Mouse (Mus musculus): ENCODE results near the gene Tnrc18.

Tnrc18 gene

DNA sequence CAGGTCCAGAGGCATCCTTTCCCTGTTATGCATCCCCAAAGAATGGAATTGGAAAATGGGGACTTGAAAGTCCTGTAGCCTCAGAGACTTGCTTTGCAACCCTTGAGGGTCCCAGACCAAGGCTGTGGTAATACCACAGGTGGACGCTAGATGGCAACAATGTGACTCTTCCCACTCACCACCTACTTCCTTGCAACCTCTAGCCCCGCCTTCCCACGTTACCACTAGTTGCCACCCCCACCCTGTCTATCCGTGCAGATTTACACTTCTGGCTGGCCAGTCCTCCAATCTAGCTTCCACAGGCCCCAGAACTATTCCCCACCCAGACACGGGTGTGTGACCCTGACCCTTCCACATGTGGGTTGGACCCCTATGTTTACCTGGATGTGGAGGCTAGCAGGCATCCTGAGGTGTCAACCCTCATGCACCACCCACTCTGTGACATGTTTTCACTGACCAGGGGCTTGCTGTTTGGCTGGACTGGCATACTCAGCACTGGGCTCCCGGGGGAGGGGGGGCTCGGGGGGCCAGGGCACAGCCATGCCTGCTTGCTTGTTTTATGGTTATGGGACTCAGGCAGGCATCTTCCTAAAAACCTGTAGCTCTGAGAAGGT is 93.8 kb downstream of the Tnrc18 start:
- DNase-seq (ENCODE audit: low read depth) = peak; percentile 85

GRCm38 (mm10) chr5:142719897-142720296 is 97.6 kb downstream of the Tnrc18 start:
- DNase-seq (ENCODE audit: low read depth) = no peak

DNA sequence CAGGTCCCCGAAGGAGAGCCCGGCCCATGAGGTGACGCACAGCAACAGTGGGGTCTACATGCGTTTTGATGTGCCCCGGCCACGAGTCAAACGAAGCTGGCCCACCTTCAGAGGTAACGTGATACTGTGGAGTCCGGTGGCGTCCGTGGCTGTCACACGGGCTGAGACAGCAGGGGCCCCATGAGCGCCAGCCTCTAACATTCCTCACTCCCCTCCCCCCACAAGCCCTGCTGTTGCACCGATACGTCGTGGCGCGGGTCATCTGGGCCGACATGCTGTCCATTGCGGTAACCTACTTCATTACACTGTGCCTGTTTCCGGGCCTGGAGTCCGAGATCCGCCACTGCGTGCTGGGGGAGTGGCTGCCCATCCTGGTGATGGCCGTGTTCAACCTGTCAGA is 99.0 kb downstream of the Tnrc18 start:
- DNase-seq (ENCODE audit: low read depth) = no peak

- DNase-seq (ENCODE audit: low read depth) = peak; percentile 82
Observed at GRCm38 (mm10) chr5:142718037-142718436, 99.4 kb downstream of the Tnrc18 start.

DNA sequence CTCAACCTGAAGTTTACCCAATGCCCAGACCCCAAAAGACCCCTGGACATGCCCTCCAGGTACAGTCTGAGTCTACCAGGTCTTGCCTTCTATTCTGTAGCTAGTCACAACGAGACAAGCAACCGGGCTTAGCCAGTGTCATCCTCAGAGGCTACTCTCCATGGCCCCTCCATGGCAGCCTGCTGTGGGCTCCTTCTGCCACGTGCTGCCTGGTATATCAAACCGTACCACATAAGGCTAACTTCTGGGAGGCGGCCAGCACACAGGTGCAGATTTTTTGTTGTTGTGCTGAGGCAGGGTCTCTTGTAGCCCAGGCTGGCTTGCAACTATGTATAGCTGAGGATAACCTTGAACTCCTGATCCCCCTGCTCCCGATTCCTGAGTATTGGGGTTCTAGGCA is 101.4 kb downstream of the Tnrc18 start:
- no peak for DNase-seq (ENCODE audit: low read depth)

GRCm38 (mm10) chr5:142715059-142715458 is 102.4 kb downstream of the Tnrc18 start:
- no peak for DNase-seq (ENCODE audit: low read depth)

DNA sequence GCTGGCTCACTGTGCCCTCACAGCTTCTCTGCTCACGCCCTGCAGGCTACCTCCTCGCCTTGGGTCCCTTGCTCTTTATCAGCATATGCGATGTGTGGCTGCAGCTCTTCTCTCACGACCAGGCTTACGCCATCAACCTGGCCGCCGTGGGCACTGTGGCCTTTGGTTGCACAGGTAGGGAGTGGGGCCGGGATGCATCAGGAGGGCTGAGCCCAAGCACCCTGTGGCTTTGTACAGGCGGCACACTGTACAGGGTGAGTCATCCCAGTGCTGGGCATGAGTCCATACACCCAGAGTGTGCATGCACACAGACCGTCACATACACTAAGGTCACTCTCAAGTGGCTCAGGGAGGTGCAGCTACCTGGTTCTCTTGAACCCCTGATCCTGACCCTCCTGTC is 103.5 kb downstream of the Tnrc18 start:
- DNase-seq (ENCODE audit: low read depth) = peak; percentile 55

DNA sequence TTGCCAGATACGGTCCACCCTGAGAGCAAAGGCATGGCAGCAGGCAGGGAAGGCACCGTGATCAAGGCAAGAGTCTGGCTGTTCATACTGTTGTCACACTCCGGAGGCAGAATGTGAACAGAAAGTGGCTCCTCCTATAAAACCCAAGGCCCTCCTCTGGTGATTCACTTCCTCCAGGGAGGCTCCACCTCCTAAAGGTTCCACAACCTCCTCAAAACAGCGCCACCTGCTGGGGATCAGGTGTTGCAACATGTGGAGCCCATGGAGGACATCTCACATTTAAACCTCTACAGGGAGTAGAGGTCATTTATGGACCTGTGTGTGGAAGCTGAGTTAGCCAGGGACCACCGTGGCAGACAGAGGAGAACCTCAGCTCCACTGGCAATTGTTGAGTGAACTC is 105.1 kb downstream of the Tnrc18 start:
- peak; percentile 32 for DNase-seq (ENCODE audit: low read depth)

DNA sequence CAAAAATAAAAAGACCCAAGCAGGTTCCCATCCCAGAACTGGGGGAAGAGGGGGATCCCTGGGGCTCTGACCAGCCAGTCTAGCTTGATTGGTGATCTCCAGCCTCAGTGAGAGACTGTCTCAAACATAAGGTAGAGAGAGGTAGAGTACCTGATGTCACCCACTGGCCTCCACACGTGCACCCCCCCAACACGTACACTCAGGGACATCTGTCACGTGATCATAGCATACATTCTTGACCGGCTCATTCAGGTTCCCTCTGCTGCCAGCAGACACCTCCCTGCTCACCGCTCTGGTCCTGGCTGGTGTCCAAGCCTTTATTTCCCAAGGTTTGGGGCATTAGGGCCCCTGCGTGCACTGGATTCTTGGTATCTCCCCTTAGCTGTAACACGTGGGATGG is 108.0 kb downstream of the Tnrc18 start:
- no peak for DNase-seq (ENCODE audit: low read depth)

GRCm38 (mm10) chr5:142707709-142708108 is 109.8 kb downstream of the Tnrc18 start:
- DNase-seq (ENCODE audit: low read depth) = no peak

GRCm38 (mm10) chr5:142703569-142703968 is 113.9 kb downstream of the Tnrc18 start:
- no peak for DNase-seq (ENCODE audit: low read depth)

- DNase-seq (ENCODE audit: low read depth) = no peak
Observed at GRCm38 (mm10) chr5:142702511-142703138, 114.8 kb downstream of the Tnrc18 start.

DNA sequence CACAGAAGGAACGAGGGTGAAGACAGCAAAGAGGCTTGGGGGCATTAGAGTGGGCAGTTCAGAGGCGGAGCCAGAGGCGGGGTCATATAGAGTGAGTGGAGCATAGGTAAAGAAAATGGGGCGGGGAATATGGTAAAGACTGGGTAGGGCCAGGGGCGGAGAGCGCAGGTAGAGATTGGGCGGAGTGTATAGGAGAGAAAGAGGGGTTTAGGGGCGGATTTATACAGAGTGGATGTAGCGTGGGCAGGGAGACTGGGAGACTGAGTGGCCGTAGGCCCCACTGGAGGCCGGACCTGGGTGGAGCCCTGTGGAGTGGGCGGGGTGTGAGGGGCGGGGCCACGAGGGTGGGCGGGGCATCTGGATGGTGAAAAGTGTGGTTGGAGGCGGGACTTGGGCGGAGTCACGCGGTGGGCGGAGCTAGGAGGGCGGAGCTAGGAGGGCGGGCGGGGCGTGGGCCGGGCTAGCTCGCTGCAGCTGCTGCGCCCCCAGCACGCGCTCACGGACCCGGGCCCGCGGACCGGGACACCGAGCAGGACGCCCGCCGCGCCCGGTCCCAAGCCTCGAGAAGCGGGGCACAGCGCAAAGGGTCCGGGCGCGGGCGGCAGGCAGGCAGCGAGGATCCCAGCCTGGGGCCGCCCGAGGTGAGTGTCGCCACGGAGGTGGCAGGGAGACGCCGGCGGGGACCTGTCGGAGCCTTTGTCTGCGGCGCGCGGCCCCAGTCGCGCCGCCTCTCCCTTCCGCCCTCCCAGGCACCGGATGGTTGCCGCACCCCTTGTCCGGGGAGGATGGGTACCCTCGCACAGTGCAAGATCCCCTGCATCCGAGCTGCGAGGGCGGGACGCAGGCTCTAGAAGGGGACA is 115.6 kb downstream of the Tnrc18 start:
- no peak for DNase-seq (ENCODE audit: low read depth)

DNA sequence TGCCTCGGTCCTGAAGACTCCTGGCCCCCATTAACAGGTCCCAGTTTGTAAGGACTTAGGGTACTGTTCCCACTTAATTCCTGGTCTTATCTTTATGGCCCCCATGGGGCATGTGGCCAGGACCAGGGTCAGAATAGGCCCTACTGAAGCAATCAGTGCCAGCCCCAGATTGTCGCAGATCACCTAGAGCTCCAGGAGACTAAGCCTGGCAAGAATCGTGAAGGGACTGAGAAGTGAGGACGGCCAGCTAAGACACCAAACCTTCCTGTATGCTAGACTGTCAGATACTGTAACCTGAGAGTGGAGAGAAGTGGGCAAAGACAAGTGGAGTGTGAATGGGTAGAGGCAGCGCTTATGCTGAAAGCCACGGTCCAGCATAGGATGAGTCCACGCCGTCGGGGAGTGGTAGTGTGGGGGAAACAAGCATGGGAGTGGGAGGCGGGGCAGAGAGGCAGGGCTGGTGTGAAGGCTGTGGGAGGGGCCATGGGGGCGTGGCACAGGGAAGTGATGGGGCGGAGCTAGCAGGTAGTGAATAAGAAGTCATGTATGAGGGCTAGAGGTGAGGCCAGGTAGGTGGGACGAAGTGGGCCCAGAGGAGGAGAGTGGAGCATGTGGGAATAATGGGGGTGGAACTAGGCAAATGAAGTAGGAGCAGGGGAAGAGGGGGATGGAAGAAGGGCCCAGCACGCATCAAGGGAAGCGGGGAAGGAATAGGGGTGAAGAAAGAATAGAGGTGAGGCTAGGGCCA is 116.4 kb downstream of the Tnrc18 start:
- DNase-seq (ENCODE audit: low read depth) = no peak

GRCm38 (mm10) chr5:142697742-142698141 is 119.7 kb downstream of the Tnrc18 start:
- DNase-seq (ENCODE audit: low read depth) = peak; percentile 20

- no peak for DNase-seq (ENCODE audit: low read depth)
Observed at GRCm38 (mm10) chr5:142696865-142697264, 120.6 kb downstream of the Tnrc18 start.

- no peak for DNase-seq (ENCODE audit: low read depth)
Observed at GRCm38 (mm10) chr5:142696258-142696657, 121.2 kb downstream of the Tnrc18 start.

GRCm38 (mm10) chr5:142694627-142695340 is 122.7 kb downstream of the Tnrc18 start:
- DNase-seq (ENCODE audit: low read depth) = peak; percentile 81

- no peak for DNase-seq (ENCODE audit: low read depth)
Observed at GRCm38 (mm10) chr5:142693738-142694430, 123.6 kb downstream of the Tnrc18 start.

GRCm38 (mm10) chr5:142692971-142693737 is 124.3 kb downstream of the Tnrc18 start:
- no peak for DNase-seq (ENCODE audit: low read depth)
